Mouse (Mus musculus) neural tube, embryonic 13.5 days (tissue): ENCODE data around the gene Ostc. TPM values are rescaled to one million over a fixed set of nuclear protein-coding genes. Genes with fewer than 3 reads are reported as not detected.

Source experiments
- ATAC-seq: fragments of 200-750 bp; cut with Nextera tagmentation; 2 replicates; pipeline ENCODE4 v1.8.0; 2017; ENCODE audit warnings: low read depth, mild to moderate bottlenecking, moderate TSS enrichment, moderate library complexity
- H3K27ac ChIP-seq: fragments of 300-500 bp; sonication (generic); replicated peaks from 2 replicates; pipeline ENCODE4 v1.5.1; 2015; ENCODE audit warnings: moderate library complexity, mild to moderate bottlenecking, inconsistent platforms
- H3K27me3 ChIP-seq: fragments of 300-500 bp; sonication (generic); 2 replicates; pipeline ENCODE4 v1.6.1; 2015; ENCODE audit warnings: mild to moderate bottlenecking, inconsistent platforms
- H3K36me3 ChIP-seq: fragments of 300-500 bp; sonication (generic); 2 replicates; pipeline ENCODE4 v1.6.1; 2015; ENCODE audit warnings: mild to moderate bottlenecking, inconsistent platforms
- H3K4me1 ChIP-seq: fragments of 300-500 bp; sonication (generic); replicated peaks from 2 replicates; pipeline ENCODE4 v1.6.1; 2015; ENCODE audit warnings: inconsistent platforms
- H3K4me2 ChIP-seq: fragments of 300-500 bp; sonication (generic); 2 replicates; pipeline ENCODE4 v1.6.1; 2015; ENCODE audit warnings: inconsistent platforms, mild to moderate bottlenecking, moderate library complexity
- H3K4me3 ChIP-seq: fragments of 300-500 bp; sonication (generic); 2 replicates; pipeline ENCODE4 v1.5.1; 2015; ENCODE audit warnings: mild to moderate bottlenecking, inconsistent platforms
- H3K9ac ChIP-seq: fragments of 300-500 bp; sonication (generic); 2 replicates; pipeline ENCODE4 v1.6.1; 2015; ENCODE audit warnings: moderate library complexity, mild to moderate bottlenecking, inconsistent platforms
- H3K9me3 ChIP-seq: fragments of 300-500 bp; sonication (generic); 2 replicates; pipeline ENCODE4 v1.6.1; 2016; ENCODE audit warnings: inconsistent platforms
- WGBS: fragments of 180-500 bp; shearing (Covaris S2); methylation state at CpG from one replicate; pipeline ENCODE4 v1.1.7; 2015; 5-methylcytosine and 5-hydroxymethylcytosine counted together
- polyA plus RNA-seq: library from polyadenylated mRNA; unstranded; fragments of >200 nt; fragmentation: Nextera tagmentation; extraction: Ambion mirVana; gene quantifications from 2 replicates; pipeline ENCODE4 v1.2.1, GENCODE M21; 2015

The Ostc gene
- polyA plus RNA-seq, result 275 and 283 TPM in 2 replicates

DNA sequence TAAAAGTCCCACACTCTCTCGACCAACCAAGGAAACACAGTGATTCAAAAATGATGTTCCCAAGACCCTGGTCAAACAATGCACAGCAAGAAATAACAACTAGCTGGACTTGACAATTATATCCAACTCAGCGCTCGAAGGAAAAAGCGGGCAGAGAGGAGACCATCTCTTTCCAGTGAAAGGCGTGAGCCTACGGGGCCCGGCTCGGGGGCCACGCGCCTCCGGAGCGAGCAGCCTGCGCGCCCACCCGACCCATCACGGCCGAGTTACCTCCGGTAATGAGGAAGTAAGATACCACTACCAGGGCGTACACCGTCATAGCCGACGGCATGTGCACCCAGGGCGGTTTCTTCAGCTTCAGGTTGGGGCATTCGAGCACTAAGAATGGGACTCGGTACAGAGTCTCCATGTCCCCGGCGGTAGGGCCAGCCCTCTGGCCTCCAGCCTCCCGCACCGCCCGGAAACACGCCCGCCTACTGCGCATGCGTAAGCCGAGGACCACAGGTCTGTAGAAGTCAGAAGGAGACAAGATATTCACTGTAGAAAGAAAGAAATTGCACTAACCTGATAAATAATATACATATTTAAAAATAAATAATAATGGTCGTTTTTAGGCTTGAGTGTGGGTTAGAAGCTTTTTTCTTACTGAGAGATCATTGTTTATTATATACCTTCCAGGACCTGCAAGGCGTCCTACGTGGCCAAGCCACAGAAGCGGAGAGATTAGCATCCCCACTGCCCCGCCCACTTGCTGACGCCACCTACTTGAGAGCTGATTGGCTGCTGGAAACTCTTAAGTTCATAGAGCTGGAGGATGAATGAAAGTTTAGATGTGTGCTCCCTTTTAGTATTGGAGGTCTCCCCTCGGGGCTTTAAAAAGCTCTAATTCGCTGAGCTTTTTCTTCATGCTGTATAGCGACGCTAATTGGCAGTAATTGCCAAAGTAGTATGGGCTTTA, at the start of gene Ostc:
Ostc (minus strand) TSS at position 478 of the 958 bp plus-strand sequence.
- WGBS, result under 1% methylated on average over 45 of the region's 45 CpGs
- ATAC-seq, result peak; percentile 98
- H3K9ac ChIP-seq, result peak within 1 kb of the TSS; percentile 84
- H3K4me3 ChIP-seq, result peak within 1 kb of the TSS; percentile 68
- peaks cover 27% of the 10 kb centered on the region for H3K4me1 ChIP-seq
- no peaks in the 10 kb centered on the region for H3K9me3 ChIP-seq
- H3K4me2 ChIP-seq, result peak within 1 kb of the TSS; percentile 90
- H3K27me3 ChIP-seq, result no peaks in the 10 kb centered on the region
- no peaks in the 10 kb centered on the region for H3K36me3 ChIP-seq
- peak within 1 kb of the TSS; percentile 88 for H3K27ac ChIP-seq

DNA sequence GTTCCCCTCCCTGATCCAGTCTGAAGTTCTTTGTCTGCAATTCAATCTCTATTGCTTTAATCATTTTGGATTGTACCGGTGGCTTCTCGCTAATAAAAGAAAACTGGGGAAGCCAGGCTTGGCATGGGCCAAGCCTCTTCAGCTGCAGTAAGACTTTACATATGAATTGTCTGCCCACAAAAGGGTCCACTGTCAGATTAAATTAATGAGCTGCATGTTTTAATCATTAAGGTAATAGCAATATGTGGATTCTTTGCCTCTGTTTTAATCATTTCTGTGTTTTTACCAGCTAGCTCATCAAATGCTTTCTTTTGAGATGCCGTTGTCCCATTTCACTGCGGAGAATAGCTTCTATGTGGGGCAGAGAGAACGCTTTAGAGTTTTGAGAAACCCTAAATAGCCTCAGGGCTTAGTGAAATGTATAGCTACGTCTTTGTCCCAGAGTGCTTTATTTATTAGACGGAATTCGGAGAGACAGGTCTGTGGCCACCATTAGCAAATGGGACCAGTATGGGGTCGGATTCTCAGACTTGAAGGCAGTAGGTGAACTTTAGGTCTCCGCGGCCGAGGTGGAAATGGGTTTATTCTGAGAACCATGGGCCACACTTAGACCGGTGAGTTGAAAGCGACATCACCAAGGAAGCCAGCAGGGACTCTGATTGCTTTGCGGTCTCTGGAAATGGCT, 49.1 kb upstream of the Ostc start:
- no peaks in the 10 kb centered on the region for H3K27me3 ChIP-seq
- no peak overlapping the region for H3K9ac ChIP-seq
- no peak overlapping the region for H3K4me3 ChIP-seq
- peak overlapping the region; percentile 15 for H3K4me2 ChIP-seq
- H3K27ac ChIP-seq, result no peak overlapping the region
- no peaks in the 10 kb centered on the region for H3K9me3 ChIP-seq
- no peaks in the 10 kb centered on the region for H3K36me3 ChIP-seq
- 29% methylated on average over 15 of the region's 15 CpGs for WGBS
- no peak for ATAC-seq
- H3K4me1 ChIP-seq, result peaks cover 25% of the 10 kb centered on the region

- Histone ChIP-seq H3K36me3 (no peaks in the 10 kb centered on the region), H3K9me3 (no peaks in the 10 kb centered on the region), H3K9ac (no peak overlapping the region), H3K27ac (no peak overlapping the region), H3K4me3 (no peak overlapping the region), H3K4me2 (peak overlapping the region; percentile 15; the same call in 1 of the 2 replicates), H3K27me3 (no peaks in the 10 kb centered on the region), H3K4me1 (peaks cover 25% of the 10 kb centered on the region)
- 59% methylated on average over 8 of the region's 8 CpGs for WGBS
- peak; percentile 47; the same call in 1 of the 2 replicates for ATAC-seq
Observed at GRCm38 (mm10) chr3:130757117-130757852, 48.0 kb upstream of the Ostc start.

DNA sequence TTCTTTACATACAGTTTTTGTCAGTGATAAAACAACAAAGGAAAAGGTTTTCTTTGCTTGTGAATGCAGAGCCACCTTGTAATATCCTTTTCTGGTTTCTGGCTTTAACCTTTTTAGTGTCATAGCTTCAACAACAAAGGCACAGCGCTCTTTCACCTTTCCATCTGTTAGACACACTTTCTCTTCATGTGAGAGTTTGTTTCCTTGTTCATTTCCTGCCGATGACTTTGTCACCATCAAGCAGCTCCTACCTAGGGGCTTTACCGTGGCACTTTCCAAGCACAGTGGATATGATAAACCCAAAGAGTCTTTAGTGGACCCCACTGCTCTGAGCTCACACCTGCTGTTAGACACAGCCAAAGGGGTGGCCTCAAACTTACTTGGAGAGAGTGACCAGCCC, 40.0 kb upstream of the Ostc start:
- Histone ChIP-seq H3K4me2 (no peak overlapping the region), H3K9ac (no peak overlapping the region), H3K27me3 (no peaks in the 10 kb centered on the region), H3K4me3 (no peak overlapping the region), H3K36me3 (no peaks in the 10 kb centered on the region), H3K9me3 (no peaks in the 10 kb centered on the region), H3K27ac (no peak overlapping the region), H3K4me1 (peaks cover 14% of the 10 kb centered on the region)
- no peak for ATAC-seq
- WGBS, result 86% methylated on average over 3 of the region's 3 CpGs

- H3K27ac ChIP-seq, result no peak overlapping the region
- no peak overlapping the region for H3K4me2 ChIP-seq
- H3K4me1 ChIP-seq, result peaks cover 14% of the 10 kb centered on the region
- no peaks in the 10 kb centered on the region for H3K9me3 ChIP-seq
- WGBS, result 30% methylated on average over 10 of the region's 10 CpGs
- H3K36me3 ChIP-seq, result no peaks in the 10 kb centered on the region
- no peak overlapping the region for H3K4me3 ChIP-seq
- H3K27me3 ChIP-seq, result no peaks in the 10 kb centered on the region
- no peak for ATAC-seq
- H3K9ac ChIP-seq, result no peak overlapping the region
Observed at GRCm38 (mm10) chr3:130746673-130747619, 37.7 kb upstream of the Ostc start.

GRCm38 (mm10) chr3:130737652-130738361, 28.6 kb upstream of the Ostc start:
- H3K4me2 ChIP-seq, result peak overlapping the region; percentile 26
- 15% methylated on average over 21 of the region's 21 CpGs for WGBS
- no peaks in the 10 kb centered on the region for H3K27me3 ChIP-seq
- peaks cover 21% of the 10 kb centered on the region for H3K4me1 ChIP-seq
- no peaks in the 10 kb centered on the region for H3K9me3 ChIP-seq
- no peak overlapping the region for H3K9ac ChIP-seq
- 0 out of 2 replicates have a peak overlapping the region, but pooled peaks have one; percentile 64 for H3K27ac ChIP-seq
- no peaks in the 10 kb centered on the region for H3K36me3 ChIP-seq
- H3K4me3 ChIP-seq, result no peak overlapping the region
- ATAC-seq, result peak; percentile 70

GRCm38 (mm10) chr3:130736758-130737157, 27.5 kb upstream of the Ostc start:
- Histone ChIP-seq H3K27me3 (no peaks in the 10 kb centered on the region), H3K9ac (no peak overlapping the region), H3K4me3 (no peak overlapping the region), H3K27ac (peak overlapping the region; percentile 64), H3K9me3 (no peaks in the 10 kb centered on the region), H3K4me1 (peaks cover 21% of the 10 kb centered on the region), H3K4me2 (0 out of 2 replicates have a peak overlapping the region, but pooled peaks have one; percentile 3), H3K36me3 (no peaks in the 10 kb centered on the region)
- no peak for ATAC-seq
- 52% methylated on average over 4 of the region's 4 CpGs for WGBS

GRCm38 (mm10) chr3:130730189-130730653, 21.0 kb upstream of the Ostc start, which contains the start of gene Rpl34:
Gene Rpl34, minus strand, starts transcription at chr3:130730398.
- peaks cover 38% of the 10 kb centered on the region for H3K36me3 ChIP-seq
- no peaks in the 10 kb centered on the region for H3K27me3 ChIP-seq
- peak within 1 kb of the TSS; percentile 97 for H3K9ac ChIP-seq
- H3K9me3 ChIP-seq, result no peaks in the 10 kb centered on the region
- under 1% methylated on average over 45 of the region's 45 CpGs for WGBS
- peak within 1 kb of the TSS; percentile 92 for H3K27ac ChIP-seq
- peak within 1 kb of the TSS; percentile 90 for H3K4me3 ChIP-seq
- peak within 1 kb of the TSS; percentile 83 for H3K4me2 ChIP-seq
- peaks cover 24% of the 10 kb centered on the region for H3K4me1 ChIP-seq
- peak; percentile 99 for ATAC-seq

- WGBS, result under 1% methylated on average over 58 of the region's 58 CpGs
- peak overlapping the region; percentile 97 for H3K9ac ChIP-seq
Observed at GRCm38 (mm10) chr3:130729472-130730188, 20.4 kb upstream of the Ostc start.

GRCm38 (mm10) chr3:130727676-130728075, 18.4 kb upstream of the Ostc start:
- Histone ChIP-seq H3K4me1 (peaks cover 24% of the 10 kb centered on the region), H3K4me3 (no peak overlapping the region), H3K27ac (no peak overlapping the region), H3K27me3 (no peaks in the 10 kb centered on the region), H3K4me2 (no peak overlapping the region), H3K36me3 (peaks cover 48% of the 10 kb centered on the region), H3K9ac (no peak overlapping the region), H3K9me3 (no peaks in the 10 kb centered on the region)
- 93% methylated on average over 4 of the region's 4 CpGs for WGBS
- no peak for ATAC-seq

More at GRCm38 (mm10) chr3:130729472-130730188, 20.4 kb upstream of the Ostc start:
- H3K36me3 ChIP-seq, result peaks cover 41% of the 10 kb centered on the region
- peak; percentile 72 for ATAC-seq
- H3K27me3 ChIP-seq, result no peaks in the 10 kb centered on the region
- peak overlapping the region; percentile 92 for H3K27ac ChIP-seq
- H3K9me3 ChIP-seq, result no peaks in the 10 kb centered on the region
- peak overlapping the region; percentile 83 for H3K4me2 ChIP-seq
- peaks cover 24% of the 10 kb centered on the region for H3K4me1 ChIP-seq
- peak overlapping the region; percentile 90 for H3K4me3 ChIP-seq
